ENCODE assay signal across 1 mouse cellular context in genomic region chr12:112646139-112646538, GRCm38 (mm10).
TF ChIP-seq lines count a peak whose summit lies in the region.

No protein-coding gene starts in this region.

TF ChIP-seq in CH12.LX, 34 proteins besides CTCF, POLR2A, EP300 and RAD21 (continued from another document):
- no peak for TF ChIP-seq E2F4 (IDR thresholded peaks at IDR 0.05; ENCODE audit: insufficient replicate concordance, low read depth, low read length)
- no peak for TF ChIP-seq MAFK (IDR thresholded peaks at IDR 0.05; ENCODE audit: insufficient replicate concordance, low read length)
- TF ChIP-seq ELF1 (IDR thresholded peaks at IDR 0.05; ENCODE audit: low read depth, low read length) = no peak
- no peak for TF ChIP-seq MAZ (IDR thresholded peaks at IDR 0.05; ENCODE audit: low read depth, low read length)
- TF ChIP-seq GABPA (IDR thresholded peaks at IDR 0.05; ENCODE audit: insufficient replicate concordance, low read depth, low read length) = no peak
- TF ChIP-seq KAT2A (IDR thresholded peaks at IDR 0.05; ENCODE audit: insufficient replicate concordance, low read length) = no peak
- TF ChIP-seq ZNF384 (IDR thresholded peaks at IDR 0.05; ENCODE audit: low read depth, low read length) = no peak
